Mouse (Mus musculus) embryonic facial prominence, embryonic 14.5 days (tissue): ENCODE data around the gene Shisa5. TPM values are rescaled to one million over a fixed set of nuclear protein-coding genes. Genes with fewer than 3 reads are reported as not detected.

Experiments used
- ATAC-seq: fragments of 200-750 bp; cut with Nextera tagmentation; 2 replicates; pipeline ENCODE4 v1.8.0; 2017; ENCODE audit warnings: low read depth, moderate number of reproducible peaks, moderate TSS enrichment
- DNase-seq: peaks from one replicate; pipeline ENCODE4 v3.0.0-alpha.2; 2015; ENCODE audit warnings: low spot score
- H3K27ac ChIP-seq: fragments of 300-500 bp; sonication (generic); replicated peaks from 2 replicates; pipeline ENCODE4 v1.5.1; 2014; ENCODE audit warnings: low read depth, mild to moderate bottlenecking, low read length, moderate library complexity
- H3K27me3 ChIP-seq: fragments of 300-500 bp; sonication (generic); replicated peaks from 2 replicates; pipeline ENCODE4 v1.6.1; 2014; ENCODE audit warnings: low read length; ENCODE audit not compliant: control insufficient read depth, insufficient read depth
- H3K36me3 ChIP-seq: fragments of 300-500 bp; sonication (generic); 2 replicates; pipeline ENCODE4 v1.6.1; 2014; ENCODE audit warnings: low read length, mixed read lengths; ENCODE audit not compliant: control insufficient read depth, insufficient read depth
- H3K4me1 ChIP-seq: fragments of 300-500 bp; sonication (generic); 2 replicates; pipeline ENCODE4 v1.6.1; 2014; ENCODE audit warnings: antibody characterized with exemption, low read length; ENCODE audit not compliant: control insufficient read depth, insufficient read depth
- H3K4me2 ChIP-seq: fragments of 300-500 bp; sonication (generic); 2 replicates; pipeline ENCODE4 v1.6.1; 2014; ENCODE audit warnings: low read depth, mild to moderate bottlenecking, low read length, moderate library complexity, mixed read lengths
- H3K4me3 ChIP-seq: fragments of 300-500 bp; sonication (generic); 2 replicates; pipeline ENCODE4 v1.5.1; 2014; ENCODE audit warnings: low read depth, mild to moderate bottlenecking, low read length
- H3K9ac ChIP-seq: fragments of 300-500 bp; sonication (generic); 2 replicates; pipeline ENCODE4 v1.6.1; 2014; ENCODE audit warnings: low read depth, mild to moderate bottlenecking, low read length, moderate library complexity, mixed read lengths
- H3K9me3 ChIP-seq: fragments of 300-500 bp; sonication (generic); 2 replicates; pipeline ENCODE4 v1.6.1; 2016; ENCODE audit warnings: low read length; ENCODE audit not compliant: control insufficient read depth
- WGBS: fragments of 180-500 bp; shearing (Covaris S2); extraction: QIAGEN DNeasy Blood & Tissue Kit; methylation state at CpG from one replicate; pipeline ENCODE4 v1.1.7; 2014; 5-methylcytosine and 5-hydroxymethylcytosine counted together
- polyA plus RNA-seq: library from polyadenylated mRNA; unstranded; fragments of >200 nt; fragmentation: Nextera tagmentation; extraction: Ambion mirVana; gene quantifications from 2 replicates; pipeline ENCODE4 v1.2.1, GENCODE M21; 2014

The Shisa5 gene
- polyA plus RNA-seq, 1 experiment from 2014 or later = 81.7 TPM

DNA sequence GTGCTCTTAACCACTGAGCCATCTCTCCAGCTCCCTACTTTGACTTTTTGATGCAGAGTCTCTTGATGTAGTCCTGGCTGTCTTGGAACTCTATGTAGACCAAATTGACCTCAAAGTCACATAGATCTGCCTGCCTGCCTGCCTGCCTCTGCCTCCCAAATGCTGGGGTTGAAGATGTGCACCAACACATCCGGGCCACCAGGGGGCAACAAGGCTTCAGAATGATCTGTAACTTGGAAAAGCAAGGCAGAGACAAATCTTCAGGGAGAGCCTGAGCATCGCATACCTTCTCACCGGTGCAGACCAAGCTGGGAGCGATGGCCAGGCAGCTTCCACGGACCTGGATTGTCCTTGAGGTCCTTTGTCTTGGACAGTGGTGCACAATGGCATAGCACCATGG is 7.9 kb downstream of the Shisa5 start:
- Histone ChIP-seq H3K36me3 (peaks cover 20% of the 10 kb centered on the region), H3K4me3 (no peak overlapping the region), H3K4me2 (no peak overlapping the region), H3K9ac (no peak overlapping the region), H3K27ac (no peak overlapping the region), H3K9me3 (no peaks in the 10 kb centered on the region), H3K4me1 (peaks cover under 1% of the 10 kb centered on the region; the same call in 1 of the 2 replicates), H3K27me3 (no peaks in the 10 kb centered on the region)
- 36% methylated on average over 5 of the region's 5 CpGs for WGBS
- DNase-seq (no peak), ATAC-seq (no peak)

DNA sequence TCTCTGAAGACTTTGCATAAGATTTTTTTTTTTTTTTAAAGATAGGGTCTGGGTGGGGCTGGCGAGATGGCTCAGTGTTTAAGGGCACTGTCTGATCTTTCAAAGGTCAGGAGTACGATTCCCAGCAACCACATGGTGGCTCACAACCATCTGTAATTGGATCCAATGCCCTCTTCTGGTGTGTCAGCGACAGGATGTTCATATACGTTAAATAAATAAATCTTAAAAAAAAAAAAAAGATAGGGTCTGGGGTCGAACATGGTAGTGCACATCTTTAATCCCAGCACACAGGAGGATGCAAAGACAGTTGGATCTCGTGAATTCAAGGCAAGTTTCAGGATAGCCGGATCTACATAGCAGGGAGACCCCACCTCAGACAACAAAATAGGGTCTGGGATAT is 11.0 kb downstream of the Shisa5 start:
- Histone ChIP-seq H3K9me3 (no peaks in the 10 kb centered on the region), H3K27me3 (no peaks in the 10 kb centered on the region), H3K27ac (no peak overlapping the region), H3K36me3 (peaks cover 32% of the 10 kb centered on the region), H3K4me3 (no peak overlapping the region), H3K4me2 (no peak overlapping the region), H3K9ac (no peak overlapping the region), H3K4me1 (no peaks in the 10 kb centered on the region; the same call in 1 of the 2 replicates)
- DNase-seq (no peak), ATAC-seq (no peak)
- WGBS = 71% methylated on average over 7 of the region's 7 CpGs

DNA sequence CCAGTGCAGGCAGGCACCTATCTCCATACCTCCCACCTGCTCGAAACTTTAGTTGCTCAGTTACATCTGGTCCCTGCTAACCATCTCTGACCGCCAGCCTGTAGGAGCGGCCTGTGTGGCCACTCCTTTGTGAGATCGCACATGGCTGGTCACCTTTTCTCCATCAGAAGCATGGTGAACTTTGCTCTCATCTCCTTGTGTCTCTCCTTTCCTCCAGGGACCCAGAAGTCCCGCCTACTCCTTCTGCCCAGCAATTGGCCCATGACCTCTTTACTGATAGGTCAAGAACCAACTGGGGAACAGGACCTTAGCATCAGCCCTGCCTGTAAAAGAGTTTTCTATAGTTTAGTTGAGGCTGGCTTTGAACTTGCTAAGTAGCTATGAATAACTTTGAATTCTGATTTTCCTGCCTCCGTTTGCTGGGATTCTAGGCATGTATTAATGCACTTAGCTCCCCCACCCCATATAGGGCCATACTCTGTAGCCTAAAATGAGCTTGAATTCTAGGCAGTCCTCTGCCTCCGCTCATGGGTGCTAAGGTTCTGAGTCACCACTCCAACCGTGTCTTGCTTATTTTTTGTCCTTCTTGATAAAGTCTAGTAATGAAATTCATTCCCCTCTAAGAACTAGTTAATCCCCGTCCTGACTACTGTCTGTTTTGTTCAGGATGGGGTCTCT is 11.8 kb downstream of the Shisa5 start:
- Histone ChIP-seq H3K9ac (no peak overlapping the region), H3K27me3 (no peaks in the 10 kb centered on the region), H3K4me1 (peaks cover 2% of the 10 kb centered on the region), H3K27ac (no peak overlapping the region), H3K4me3 (no peak overlapping the region), H3K4me2 (no peak overlapping the region), H3K36me3 (peaks cover 32% of the 10 kb centered on the region), H3K9me3 (no peaks in the 10 kb centered on the region)
- DNase-seq (no peak), ATAC-seq (no peak)
- 79% methylated on average over 9 of the region's 9 CpGs for whole genome bisulfite sequencing

DNA sequence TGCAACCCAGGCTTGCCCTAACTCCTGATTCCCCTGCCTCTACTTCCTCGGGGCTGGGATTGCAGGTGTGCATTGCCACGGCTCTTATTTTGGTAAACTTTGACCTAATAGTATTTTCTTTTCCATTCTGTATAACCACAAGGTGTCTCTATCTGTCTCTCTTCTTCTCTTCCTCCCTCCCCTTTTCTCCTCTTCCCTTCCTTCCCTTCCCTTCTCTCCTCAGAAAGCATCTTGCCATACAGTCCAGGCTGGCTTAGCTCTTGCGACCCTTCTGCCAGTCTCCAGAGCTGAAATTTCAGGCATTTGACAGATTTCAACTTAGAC is 12.3 kb downstream of the Shisa5 start:
- Histone ChIP-seq H3K4me1 (peaks cover 6% of the 10 kb centered on the region), H3K27ac (no peak overlapping the region), H3K4me2 (no peak overlapping the region), H3K4me3 (no peak overlapping the region), H3K9me3 (no peaks in the 10 kb centered on the region), H3K9ac (no peak overlapping the region), H3K36me3 (peaks cover 32% of the 10 kb centered on the region), H3K27me3 (no peaks in the 10 kb centered on the region)
- no peak for DNase-seq
- ATAC-seq = no peak
- WGBS = 62% methylated on average over 3 of the region's 3 CpGs

DNA sequence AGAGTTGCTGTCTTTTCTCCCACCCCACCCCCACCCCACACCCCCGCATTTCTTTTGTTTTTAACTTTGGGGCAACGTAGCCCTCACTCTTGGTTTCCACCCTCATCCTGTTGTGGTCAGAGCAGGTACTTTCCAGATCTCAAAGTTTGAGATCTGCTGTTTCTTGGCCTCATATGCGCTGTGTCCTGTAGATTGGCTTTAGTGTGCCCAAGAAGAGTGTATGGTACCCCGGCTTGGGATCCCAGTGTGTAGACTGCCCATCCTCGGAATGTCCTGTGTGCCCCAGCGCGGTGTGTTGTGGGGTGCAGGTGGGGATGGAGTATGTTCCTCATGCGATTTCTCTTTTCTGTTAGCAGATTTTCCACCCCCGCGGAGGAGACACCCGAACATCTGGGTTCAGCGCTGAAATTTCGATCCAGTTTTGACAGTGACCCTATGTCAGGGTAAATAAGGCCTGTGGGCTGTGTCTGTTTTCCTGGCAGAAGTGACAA is 12.7 kb downstream of the Shisa5 start:
- no peak for ATAC-seq
- Histone ChIP-seq H3K27me3 (no peaks in the 10 kb centered on the region), H3K4me3 (no peak overlapping the region), H3K36me3 (peaks cover 36% of the 10 kb centered on the region), H3K9me3 (no peaks in the 10 kb centered on the region), H3K4me1 (peaks cover 6% of the 10 kb centered on the region), H3K27ac (no peak overlapping the region), H3K9ac (no peak overlapping the region), H3K4me2 (no peak overlapping the region)
- no peak for DNase-seq
- WGBS = 86% methylated on average over 13 of the region's 13 CpGs

DNA sequence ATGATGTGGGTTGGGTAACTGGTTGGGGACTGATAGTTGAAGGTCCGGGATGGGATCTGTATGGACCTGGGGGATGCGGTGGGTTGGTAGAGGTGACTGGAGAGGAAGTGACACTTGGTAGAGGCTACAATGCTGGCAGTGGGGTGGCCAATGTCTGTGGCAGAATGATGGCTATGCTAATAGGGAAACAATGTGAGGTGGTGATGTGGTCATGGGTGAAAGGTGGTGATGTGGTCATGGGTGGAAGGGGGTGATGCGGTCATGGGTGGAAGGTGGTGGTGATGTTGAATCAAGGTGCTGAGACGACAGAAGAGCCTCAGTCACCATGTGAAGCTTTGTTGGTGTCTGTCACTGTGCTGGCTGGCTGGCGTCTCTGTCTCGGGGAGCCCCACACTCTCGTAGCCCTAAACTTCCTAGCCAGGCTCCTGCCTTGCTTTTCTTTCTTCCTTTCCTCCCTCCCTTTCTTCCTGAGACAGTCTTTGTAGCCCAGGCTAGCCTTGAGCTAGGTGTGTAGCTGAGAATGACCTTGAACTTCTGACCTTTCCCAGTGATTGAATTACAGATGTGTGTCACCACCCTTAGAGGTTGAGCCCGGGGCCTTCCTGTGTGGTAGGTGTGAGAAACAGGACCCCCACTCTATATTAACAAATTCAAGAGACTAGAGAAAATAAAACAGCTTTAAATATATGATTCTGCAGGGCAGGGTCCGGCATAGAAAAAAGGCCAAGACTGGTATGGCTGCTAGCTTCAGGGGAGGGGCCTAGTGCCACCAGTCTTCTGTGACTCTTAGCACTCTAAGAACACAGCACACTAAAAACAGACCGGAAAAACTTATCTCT is 13.5 kb downstream of the Shisa5 start:
- Histone ChIP-seq H3K9me3 (no peaks in the 10 kb centered on the region), H3K27me3 (no peaks in the 10 kb centered on the region), H3K9ac (no peak overlapping the region), H3K4me3 (no peak overlapping the region), H3K27ac (no peak overlapping the region), H3K4me2 (no peak overlapping the region), H3K4me1 (peaks cover 6% of the 10 kb centered on the region), H3K36me3 (peaks cover 44% of the 10 kb centered on the region)
- DNase-seq (no peak), ATAC-seq (no peak)
- 92% methylated on average over 10 of the region's 10 CpGs for WGBS

DNA sequence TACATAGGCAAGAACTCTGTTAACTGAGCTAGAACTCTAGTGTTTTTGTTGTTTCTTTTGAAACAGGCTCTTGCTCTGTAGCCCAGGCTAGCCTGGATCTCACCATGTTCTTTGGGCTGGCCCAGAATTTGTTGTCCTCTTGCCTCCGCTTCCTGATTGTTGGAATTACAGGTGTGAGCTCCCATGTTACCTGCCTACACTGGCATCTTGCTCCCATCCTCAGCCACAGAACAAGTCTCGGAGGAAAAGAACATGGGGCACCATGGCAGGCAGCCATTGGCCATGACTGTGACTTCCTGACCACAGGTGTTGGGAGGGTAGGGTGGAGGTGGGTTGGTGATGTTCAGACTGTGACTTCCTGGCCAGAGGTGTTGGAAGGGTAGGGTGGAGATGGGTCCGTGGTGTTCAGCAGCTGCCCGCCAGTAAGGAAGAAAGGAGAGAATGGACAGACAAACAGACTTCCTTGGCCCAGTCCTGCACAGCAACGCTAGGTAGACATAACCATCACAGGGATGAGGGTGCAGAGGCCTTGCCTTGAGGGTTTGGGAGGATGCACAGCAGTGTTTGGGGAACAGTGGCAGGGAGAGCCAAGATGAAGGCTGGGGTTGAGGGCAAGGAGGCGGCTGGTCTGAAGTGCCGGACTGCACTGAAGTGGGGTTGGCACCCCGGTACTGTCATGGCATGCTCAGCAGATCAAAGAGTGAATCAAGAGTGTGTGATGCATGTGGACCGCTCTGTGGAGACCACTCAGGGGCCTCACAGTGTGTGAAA is 14.3 kb downstream of the Shisa5 start:
- no peak overlapping the region for H3K4me3 ChIP-seq
- DNase-seq (no peak), ATAC-seq (no peak)
- no peak overlapping the region for H3K27ac ChIP-seq
- H3K9me3 ChIP-seq = no peaks in the 10 kb centered on the region
- H3K36me3 ChIP-seq = peaks cover 52% of the 10 kb centered on the region
- H3K4me2 ChIP-seq = no peak overlapping the region
- H3K4me1 ChIP-seq = peaks cover 6% of the 10 kb centered on the region
- no peaks in the 10 kb centered on the region for H3K27me3 ChIP-seq
- H3K9ac ChIP-seq = no peak overlapping the region
- WGBS = 83% methylated on average over 9 of the region's 9 CpGs

DNA sequence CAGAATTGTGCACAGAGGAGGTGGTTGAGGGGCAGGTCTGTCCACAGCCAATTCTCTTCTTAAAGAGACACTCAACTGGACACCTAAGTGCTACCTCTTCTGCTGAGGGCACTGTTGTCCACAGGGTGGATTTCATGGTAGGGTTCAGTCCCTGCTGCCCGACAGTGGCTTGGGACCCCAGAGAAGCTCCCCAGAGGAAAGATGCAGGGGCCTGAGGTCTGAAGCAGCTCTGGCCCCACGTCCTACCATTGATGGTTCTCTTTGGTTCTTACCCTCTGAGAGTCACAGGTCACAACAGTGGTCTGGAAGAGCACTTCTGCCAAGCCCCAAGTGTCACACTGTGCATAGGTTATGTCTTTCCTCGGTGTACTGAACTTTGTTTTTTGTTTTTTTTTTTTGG is 15.0 kb downstream of the Shisa5 start:
- H3K36me3 ChIP-seq = peaks cover 53% of the 10 kb centered on the region
- H3K27me3 ChIP-seq = no peaks in the 10 kb centered on the region
- ATAC-seq = no peak
- H3K27ac ChIP-seq = 0 out of 2 replicates have a peak overlapping the region, but pooled peaks have one; percentile 81
- DNase-seq = no peak
- no peaks in the 10 kb centered on the region for H3K9me3 ChIP-seq
- no peak overlapping the region for H3K4me2 ChIP-seq
- no peak overlapping the region for H3K4me3 ChIP-seq
- H3K9ac ChIP-seq = no peak overlapping the region
- peaks cover 6% of the 10 kb centered on the region for H3K4me1 ChIP-seq
- WGBS = 78% methylated on average over 3 of the region's 3 CpGs
